Mouse (Mus musculus) kidney, embryonic 16.5 days (tissue): ENCODE measurements around the gene Aplp1. TPM values are rescaled to one million over a fixed set of nuclear protein-coding genes. Genes with fewer than 3 reads are reported as not detected.

Experiments
- ATAC-seq: fragments of 200-750 bp; cut with Nextera tagmentation; 2 replicates; pipeline ENCODE4 v1.8.0; 2017; ENCODE audit warnings: moderate TSS enrichment; ENCODE audit not compliant: low FRiP score, low TSS enrichment
- H3K27ac ChIP-seq: fragments of 300-500 bp; sonication (generic); 2 replicates; pipeline ENCODE4 v1.5.1; 2014; ENCODE audit warnings: low read length
- H3K27me3 ChIP-seq: fragments of 300-500 bp; sonication (generic); 2 replicates; pipeline ENCODE4 v1.6.1; 2014; ENCODE audit warnings: low read length, control low read depth, mixed read lengths; ENCODE audit not compliant: insufficient read depth
- H3K36me3 ChIP-seq: fragments of 300-500 bp; sonication (generic); 2 replicates; pipeline ENCODE4 v1.6.1; 2014; ENCODE audit warnings: low read length, control low read depth, mixed read lengths; ENCODE audit not compliant: insufficient read depth
- H3K4me1 ChIP-seq: fragments of 300-500 bp; sonication (generic); 2 replicates; pipeline ENCODE4 v1.6.1; 2014; ENCODE audit warnings: low read length, control low read depth, mixed read lengths; ENCODE audit not compliant: insufficient read depth
- H3K4me2 ChIP-seq: fragments of 300-500 bp; sonication (generic); replicated peaks from 2 replicates; pipeline ENCODE4 v1.6.1; 2014; ENCODE audit warnings: low read depth, low read length
- H3K4me3 ChIP-seq: fragments of 300-500 bp; sonication (generic); 2 replicates; pipeline ENCODE4 v1.5.1; 2014; ENCODE audit warnings: mild to moderate bottlenecking, low read length
- H3K9ac ChIP-seq: fragments of 300-500 bp; sonication (generic); replicated peaks from 2 replicates; pipeline ENCODE4 v1.6.1; 2014; ENCODE audit warnings: low read length
- H3K9me3 ChIP-seq: fragments of 300-500 bp; sonication (generic); 2 replicates; pipeline ENCODE4 v1.6.1; 2016; ENCODE audit warnings: low read length, control low read depth
- WGBS: fragments of 180-500 bp; shearing (Covaris S2); extraction: QIAGEN DNeasy Blood & Tissue Kit; methylation state at CpG from one replicate; pipeline ENCODE4 v1.1.7; 2014; 5-methylcytosine and 5-hydroxymethylcytosine counted together
- polyA plus RNA-seq: library from polyadenylated mRNA; unstranded; fragments of >200 nt; fragmentation: Nextera tagmentation; extraction: Ambion mirVana; gene quantifications from 2 replicates; pipeline ENCODE4 v1.2.1, GENCODE M21; 2015

Gene Aplp1
- polyA plus RNA-seq, 1 experiment from 2014 or later = 27.9 TPM

DNA sequence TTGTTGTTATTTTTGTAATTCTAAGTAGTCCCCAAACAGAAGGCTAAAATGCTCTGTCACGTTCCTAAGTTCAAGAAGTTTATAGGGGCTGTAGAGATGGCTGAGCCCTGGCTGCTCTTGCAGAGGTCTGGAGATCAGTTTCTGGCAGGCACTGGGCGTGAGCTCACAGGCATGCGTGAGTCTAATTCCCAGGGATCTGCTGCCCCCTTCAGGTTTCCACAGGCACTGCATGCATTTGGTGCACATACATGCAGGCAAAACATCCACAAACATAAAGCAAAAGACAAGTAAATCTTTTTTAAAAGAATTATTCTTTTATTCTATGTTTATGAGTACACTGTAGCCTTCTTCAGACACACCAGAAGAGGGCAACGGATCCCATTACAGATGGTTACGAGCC, 27.1 kb upstream of the Aplp1 start:
- H3K27me3 ChIP-seq = peaks cover 11% of the 10 kb centered on the region
- no peak overlapping the region for H3K9ac ChIP-seq
- H3K4me1 ChIP-seq = peaks cover 1% of the 10 kb centered on the region; the same call in 1 of the 2 replicates
- no peaks in the 10 kb centered on the region for H3K36me3 ChIP-seq
- WGBS = 46% methylated on average over 5 of the region's 5 CpGs
- no peak overlapping the region for H3K4me2 ChIP-seq
- H3K9me3 ChIP-seq = peaks cover 3% of the 10 kb centered on the region; the same call in 1 of the 2 replicates
- no peak for ATAC-seq
- no peak overlapping the region for H3K27ac ChIP-seq
- H3K4me3 ChIP-seq = no peak overlapping the region

DNA sequence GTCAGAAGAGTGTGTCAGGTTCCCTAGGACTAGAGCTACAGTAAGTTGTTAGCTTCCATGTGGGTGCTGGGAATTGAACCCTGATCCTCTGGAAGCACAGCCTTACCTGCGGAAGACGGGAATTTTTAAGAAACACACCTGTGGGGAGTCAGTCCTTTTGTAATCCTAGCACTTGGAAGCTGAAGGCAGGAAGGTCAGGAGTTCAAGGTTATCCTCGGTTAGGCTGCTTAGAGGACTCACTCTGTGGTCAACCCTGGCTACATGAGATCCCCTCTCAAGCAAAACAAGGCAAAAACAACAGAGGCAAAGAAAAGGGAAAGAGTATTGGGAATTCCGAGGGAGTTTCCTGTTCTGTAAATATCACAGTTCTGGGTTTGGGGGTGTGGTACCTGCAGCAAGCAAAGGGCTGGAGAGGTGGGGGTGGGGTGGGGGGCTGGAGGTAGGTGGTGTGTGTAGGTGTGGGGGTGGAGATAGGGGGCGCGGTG, 19.5 kb upstream of the Aplp1 start:
- Histone ChIP-seq H3K4me1 (no peaks in the 10 kb centered on the region), H3K4me3 (no peak overlapping the region), H3K9me3 (no peaks in the 10 kb centered on the region), H3K4me2 (no peak overlapping the region), H3K36me3 (no peaks in the 10 kb centered on the region), H3K27ac (no peak overlapping the region), H3K27me3 (peaks cover 81% of the 10 kb centered on the region), H3K9ac (no peak overlapping the region)
- ATAC-seq = no peak
- WGBS = 9% methylated on average over 6 of the region's 6 CpGs

DNA sequence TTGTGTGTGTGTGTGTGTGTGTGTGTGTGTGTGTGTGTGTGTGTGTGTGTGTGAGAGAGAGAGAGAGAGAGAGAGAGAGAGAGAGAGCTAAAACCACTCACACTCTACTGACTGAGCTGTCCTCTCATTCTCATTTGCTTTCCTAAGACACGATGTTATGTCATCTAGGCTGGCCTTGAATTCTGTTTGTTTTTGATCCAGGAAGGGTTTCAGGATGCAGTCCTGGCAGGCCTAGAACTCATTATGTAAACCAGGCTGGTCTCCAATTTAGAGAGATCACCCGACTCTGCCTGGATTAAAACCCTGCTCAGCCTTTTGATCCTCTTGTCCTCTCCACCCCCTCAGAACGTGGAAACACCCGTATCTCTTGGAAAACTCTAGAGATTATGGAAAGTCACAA, 18.7 kb upstream of the Aplp1 start:
- no peak for ATAC-seq

DNA sequence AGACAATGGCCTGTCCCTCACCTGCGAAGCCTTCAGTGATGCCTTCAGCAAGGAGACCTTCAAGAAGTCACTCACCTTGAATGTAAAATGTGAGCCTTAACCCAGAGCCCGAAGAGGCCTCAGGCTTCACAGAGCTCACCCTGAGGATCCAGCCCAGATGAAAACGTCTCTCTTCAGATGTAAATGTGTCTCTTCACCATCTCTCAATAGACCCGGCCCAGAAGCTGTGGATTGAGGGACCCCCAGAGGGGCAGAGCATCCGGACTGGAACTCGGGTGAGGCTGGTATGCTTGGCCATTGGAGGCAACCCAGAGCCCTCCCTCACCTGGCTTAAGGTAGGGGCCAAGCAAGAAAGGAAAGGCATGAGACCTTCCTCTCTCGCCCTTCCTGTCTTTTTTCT, 18.2 kb upstream of the Aplp1 start:
- no peaks in the 10 kb centered on the region for H3K36me3 ChIP-seq
- no peak overlapping the region for H3K27ac ChIP-seq
- no peaks in the 10 kb centered on the region for H3K9me3 ChIP-seq
- no peak overlapping the region for H3K4me2 ChIP-seq
- no peak overlapping the region for H3K4me3 ChIP-seq
- H3K27me3 ChIP-seq = peaks cover 93% of the 10 kb centered on the region
- WGBS = 24% methylated on average over 7 of the region's 7 CpGs
- H3K4me1 ChIP-seq = no peaks in the 10 kb centered on the region
- H3K9ac ChIP-seq = no peak overlapping the region
- ATAC-seq = no peak

More for the DNA sequence above, 18.7 kb upstream of the Aplp1 start:
- no peaks in the 10 kb centered on the region for H3K36me3 ChIP-seq
- WGBS = 24% methylated on average over 4 of the region's 4 CpGs
- H3K9ac ChIP-seq = no peak overlapping the region
- H3K4me3 ChIP-seq = no peak overlapping the region
- no peak overlapping the region for H3K4me2 ChIP-seq
- no peaks in the 10 kb centered on the region for H3K4me1 ChIP-seq
- peaks cover 90% of the 10 kb centered on the region for H3K27me3 ChIP-seq
- no peaks in the 10 kb centered on the region for H3K9me3 ChIP-seq
- no peak overlapping the region for H3K27ac ChIP-seq

DNA sequence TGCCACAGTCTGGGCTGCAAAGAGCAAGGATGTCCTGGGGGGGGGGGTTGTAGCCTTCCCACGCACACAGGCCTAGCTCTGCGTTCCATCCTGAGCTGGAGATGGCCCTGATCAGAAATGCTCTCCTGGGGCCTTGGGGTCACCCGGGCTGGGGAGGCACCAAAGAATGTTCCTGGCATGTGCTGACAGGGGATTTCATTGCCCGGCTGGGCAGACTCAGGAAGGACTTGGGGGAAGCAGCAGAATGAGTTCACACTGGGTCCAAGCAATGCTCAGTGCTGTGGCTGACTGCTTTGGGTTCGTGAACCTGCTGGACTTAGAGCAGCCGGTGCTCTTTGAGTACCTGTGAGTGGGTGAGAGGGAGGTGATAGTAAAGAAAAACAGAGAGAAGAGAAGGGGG, 14.1 kb upstream of the Aplp1 start:
- Histone ChIP-seq H3K4me1 (peaks cover 5% of the 10 kb centered on the region; the same call in 1 of the 2 replicates), H3K27me3 (peaks cover 94% of the 10 kb centered on the region), H3K9me3 (no peaks in the 10 kb centered on the region), H3K9ac (no peak overlapping the region), H3K4me3 (no peak overlapping the region), H3K4me2 (no peak overlapping the region), H3K36me3 (no peaks in the 10 kb centered on the region), H3K27ac (no peak overlapping the region)
- ATAC-seq = peak; percentile 41; the same call in 1 of the 2 replicates
- 34% methylated on average over 6 of the region's 6 CpGs for WGBS

DNA sequence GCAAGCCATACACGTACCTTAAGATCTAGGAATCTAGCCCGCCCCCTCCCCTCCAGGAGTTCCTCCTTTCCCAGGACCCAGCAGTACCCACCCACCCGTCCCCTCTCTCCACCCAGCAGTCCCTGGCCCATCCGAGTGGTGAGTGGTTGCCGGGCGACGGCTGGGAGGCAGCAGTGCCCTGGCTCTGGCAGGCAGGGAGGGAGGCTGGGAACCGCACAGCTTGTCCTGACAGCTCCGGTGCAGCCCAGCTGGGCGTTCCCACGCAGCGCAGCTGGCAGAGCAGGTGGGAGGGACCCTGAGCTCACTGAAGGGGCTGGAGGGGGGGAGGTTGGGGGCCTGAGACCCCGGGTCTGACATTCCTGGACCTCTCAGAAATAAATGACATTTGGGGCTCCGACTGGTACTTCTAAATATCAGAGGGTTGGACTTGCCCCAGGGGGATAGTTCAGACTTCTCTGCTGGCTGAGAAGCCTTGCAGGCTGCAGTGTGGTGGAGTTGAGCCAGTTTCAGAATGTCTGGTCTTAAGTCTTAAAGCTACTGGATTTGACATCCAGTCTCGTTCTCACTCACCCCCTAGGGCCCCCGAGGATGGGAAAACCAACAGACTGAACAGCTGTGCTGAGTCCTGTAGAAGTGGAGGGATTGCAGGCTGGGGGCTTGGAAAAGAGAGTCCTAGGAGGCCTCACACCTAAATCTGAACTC, 12.4 kb upstream of the Aplp1 start, which contains the start of the genes Kirrel2 and Nphs1:
TSS of gene Kirrel2 (minus strand) at position 62 of the 702 bp plus-strand sequence.
TSS of gene Nphs1 (plus strand) at position 687 of the 702 bp plus-strand sequence.
- Histone ChIP-seq H3K27me3 (peaks cover 97% of the 10 kb centered on the region), H3K27ac (no peak within 1 kb of the TSS), H3K4me1 (peaks cover 17% of the 10 kb centered on the region; the same call in 1 of the 2 replicates), H3K9ac (no peak within 1 kb of the TSS), H3K9me3 (no peaks in the 10 kb centered on the region), H3K36me3 (no peaks in the 10 kb centered on the region), H3K4me3 (peak within 1 kb of the TSS; percentile 23), H3K4me2 (peak within 1 kb of the TSS; percentile 37)
- WGBS = 2% methylated on average over 16 of the region's 16 CpGs
- peak; percentile 71; the same call in 1 of the 2 replicates for ATAC-seq

DNA sequence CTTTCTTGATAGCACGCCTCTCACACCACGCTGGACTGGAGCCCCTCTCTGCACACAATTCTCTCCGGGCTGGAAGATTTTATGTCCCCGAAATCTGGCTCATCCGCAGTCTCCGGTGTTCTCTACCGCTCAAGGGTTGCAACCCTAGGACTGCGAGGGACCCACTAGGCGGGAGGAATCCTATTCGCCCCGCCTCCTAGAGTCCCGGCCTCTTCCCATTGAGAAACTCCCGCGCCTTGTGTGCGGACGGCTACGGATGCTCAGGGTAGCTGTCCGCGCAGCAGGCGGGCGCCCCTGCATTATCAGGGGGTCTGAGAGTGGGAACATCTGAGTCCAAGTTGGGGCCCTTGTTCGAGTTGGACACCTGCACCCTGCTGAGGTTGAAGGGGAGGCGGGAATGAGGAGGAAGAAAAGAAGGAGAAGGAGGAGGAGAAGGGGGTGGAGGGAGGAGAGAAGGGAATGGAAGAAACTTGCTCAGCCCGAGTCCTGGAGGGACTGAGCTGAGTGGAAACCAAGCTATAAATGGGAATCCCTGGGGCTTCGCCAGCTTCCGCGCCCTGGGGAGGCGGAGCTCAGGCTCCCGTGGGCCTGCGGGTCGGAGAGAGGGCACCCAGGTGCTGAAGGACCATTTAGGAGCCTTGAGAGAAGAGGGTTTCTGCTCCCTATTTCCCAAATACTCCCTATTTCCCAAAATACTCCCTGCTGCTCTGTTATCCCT, 11.7 kb upstream of the Aplp1 start:
- no peak for ATAC-seq
- Histone ChIP-seq H3K4me2 (peak overlapping the region; percentile 37), H3K4me3 (peak overlapping the region; percentile 23), H3K36me3 (no peaks in the 10 kb centered on the region), H3K9me3 (no peaks in the 10 kb centered on the region), H3K9ac (no peak overlapping the region), H3K4me1 (peaks cover 17% of the 10 kb centered on the region; the same call in 1 of the 2 replicates), H3K27ac (no peak overlapping the region), H3K27me3 (peaks cover 96% of the 10 kb centered on the region)
- WGBS = under 1% methylated on average over 31 of the region's 31 CpGs

DNA sequence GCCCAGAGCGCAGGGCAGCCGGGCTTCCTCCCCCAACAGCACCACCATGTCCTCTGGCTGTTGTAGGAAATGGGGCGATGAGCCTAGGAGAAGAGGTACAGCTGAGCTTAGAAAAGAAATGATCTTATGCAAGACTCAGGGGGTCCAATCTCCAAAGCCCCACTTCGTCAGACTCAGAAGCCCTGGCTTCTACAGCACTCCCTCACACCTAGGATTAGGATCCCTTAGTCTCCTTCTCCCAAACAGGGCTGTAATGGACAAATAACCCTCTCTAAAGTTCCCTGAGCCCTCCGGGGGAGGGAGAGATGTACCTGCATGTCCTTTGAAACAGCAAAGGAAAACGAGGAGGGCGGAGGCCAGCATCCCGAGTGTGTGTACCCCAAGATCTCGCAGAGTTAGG, 11.2 kb upstream of the Aplp1 start:
- no peaks in the 10 kb centered on the region for H3K9me3 ChIP-seq
- no peak for ATAC-seq
- under 1% methylated on average over 9 of the region's 9 CpGs for WGBS
- peak overlapping the region; percentile 23 for H3K4me3 ChIP-seq
- peaks cover 92% of the 10 kb centered on the region for H3K27me3 ChIP-seq
- peak overlapping the region; percentile 37 for H3K4me2 ChIP-seq
- no peaks in the 10 kb centered on the region for H3K36me3 ChIP-seq
- H3K27ac ChIP-seq = no peak overlapping the region
- H3K9ac ChIP-seq = no peak overlapping the region
- peaks cover 17% of the 10 kb centered on the region; the same call in 1 of the 2 replicates for H3K4me1 ChIP-seq

DNA sequence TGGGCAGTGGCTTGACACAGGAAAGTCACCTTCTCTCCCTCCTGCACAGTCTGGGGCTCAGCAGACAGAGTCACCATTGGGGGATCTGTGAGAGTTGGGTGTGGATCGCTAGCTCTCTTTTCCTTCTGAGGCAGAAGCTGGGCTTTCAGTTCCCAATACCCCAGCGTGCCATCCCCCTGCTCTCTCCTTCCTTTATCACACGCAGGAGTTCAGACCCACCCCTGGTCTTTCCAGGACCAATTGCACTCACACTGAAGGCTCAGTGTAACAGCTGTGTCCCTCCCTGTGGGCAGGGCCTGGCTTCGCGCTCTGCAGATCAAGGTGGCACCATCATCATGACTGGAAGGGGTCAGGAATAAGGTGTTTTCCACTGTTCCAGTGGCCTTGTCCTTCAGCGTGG, 8.9 kb upstream of the Aplp1 start:
- H3K4me3 ChIP-seq = peak overlapping the region; percentile 24; the same call in 1 of the 2 replicates
- no peak for ATAC-seq
- H3K4me1 ChIP-seq = peaks cover 17% of the 10 kb centered on the region; the same call in 1 of the 2 replicates
- WGBS = 3% methylated on average over 6 of the region's 6 CpGs
- no peaks in the 10 kb centered on the region for H3K9me3 ChIP-seq
- peaks cover 73% of the 10 kb centered on the region for H3K27me3 ChIP-seq
- peak overlapping the region; percentile 44 for H3K4me2 ChIP-seq
- H3K9ac ChIP-seq = no peak overlapping the region
- H3K36me3 ChIP-seq = no peaks in the 10 kb centered on the region
- no peak overlapping the region for H3K27ac ChIP-seq
